Mouse (Mus musculus) adrenal gland, postnatal 25 days (tissue): ENCODE measurements around the gene 2410137M14Rik. TPM values are rescaled to one million over a fixed set of nuclear protein-coding genes. Genes with fewer than 3 reads are reported as not detected.
"Not testable (repeated sequence)": the region's sequence is repeated elsewhere in the genome, so short reads cannot be mapped to it uniquely, and the experiment has no call there.

Experiments used
- DNase-seq: peaks from one replicate; pipeline ENCODE4 v3.0.0; 2021; ENCODE audit warnings: mixed read lengths
- total RNA-seq: library from RNA; stranded (reverse); gene quantifications from 2 replicates; pipeline ENCODE4 v1.2.3, GENCODE M21; 2021

Gene 2410137M14Rik
- total RNA-seq, 1 experiment from 2014 or later = not detected

DNA sequence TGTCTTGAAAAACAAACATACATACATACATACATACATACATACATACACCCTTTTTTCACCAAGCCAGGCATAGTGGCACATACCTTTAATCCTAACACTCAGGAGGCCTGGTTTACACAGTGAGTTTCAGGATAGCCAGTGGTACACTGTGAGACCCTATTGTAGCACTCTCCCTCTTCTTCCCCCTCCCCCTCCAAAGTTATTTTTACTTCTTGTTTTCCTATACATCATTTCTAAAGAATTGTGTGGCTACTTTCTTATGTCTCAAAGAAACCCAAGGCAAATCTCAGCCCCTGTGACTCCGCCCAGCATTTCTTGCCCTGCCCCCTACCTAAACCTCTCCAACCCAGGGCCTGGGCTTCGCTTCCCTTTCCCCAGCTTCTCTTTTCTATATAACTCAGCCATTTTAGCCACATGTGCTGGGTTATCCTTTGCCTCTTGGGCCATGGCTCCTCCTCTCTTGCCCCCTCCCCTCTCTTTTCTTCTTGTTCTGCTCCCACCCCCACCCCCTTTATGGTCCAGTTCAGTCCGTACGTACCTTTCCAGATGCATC lies 12.8 kb upstream of the 2410137M14Rik start:
- no peak for DNase-seq

DNA sequence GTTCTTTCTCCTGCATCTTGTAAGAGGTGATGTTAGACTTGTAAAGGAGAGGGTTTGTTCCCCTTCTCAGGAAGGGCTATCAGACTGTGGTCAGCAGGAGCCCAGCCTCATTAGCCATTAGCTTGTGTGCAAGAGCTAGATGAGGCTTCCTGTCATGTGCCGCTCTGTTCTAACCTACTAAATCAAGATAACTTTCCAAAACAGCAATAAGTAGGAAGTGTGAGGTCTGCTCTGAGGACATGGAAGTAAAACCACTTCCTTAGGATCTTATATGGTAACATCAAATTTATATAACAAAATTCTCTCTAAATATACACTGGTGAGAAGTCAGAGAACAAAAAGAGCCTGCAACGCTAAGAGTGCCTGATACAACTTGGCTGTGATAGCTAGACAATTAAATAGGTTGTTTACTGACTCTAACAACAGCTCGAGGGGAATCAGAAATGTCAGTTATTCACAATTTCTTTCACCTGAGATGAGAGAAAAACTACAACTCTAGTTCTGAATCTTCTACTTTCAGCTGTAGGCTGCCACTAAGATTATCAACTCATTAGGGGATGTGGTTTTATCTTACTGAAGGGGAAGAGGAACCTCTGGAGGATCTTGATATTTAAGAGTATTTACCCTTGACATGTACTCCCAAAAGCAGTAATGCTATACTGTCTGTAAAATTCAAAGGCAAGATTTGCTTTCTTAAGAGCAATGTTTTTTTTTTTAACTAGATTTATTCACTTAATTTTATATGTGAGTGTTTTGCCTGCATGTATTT lies 11.5 kb upstream of the 2410137M14Rik start:
- no peak for DNase-seq

DNA sequence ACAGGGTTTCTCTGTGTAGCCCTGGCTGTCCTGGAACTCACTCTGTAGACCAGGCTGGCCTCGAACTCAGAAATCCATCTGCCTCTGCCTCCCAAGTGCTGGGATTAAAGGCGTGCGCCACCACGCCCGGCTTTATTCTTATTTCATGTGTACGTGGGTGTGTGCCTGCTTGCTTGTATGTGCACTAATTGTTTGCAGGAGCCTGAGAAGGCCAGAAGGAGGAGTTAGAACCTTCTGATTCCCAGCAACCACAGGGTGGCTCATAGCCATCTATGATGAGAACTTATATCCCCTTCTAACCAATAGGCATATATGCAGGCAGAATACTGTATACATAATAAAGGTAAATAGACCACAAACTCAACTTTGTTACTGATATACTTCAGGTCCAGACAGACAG lies 9.6 kb upstream of the 2410137M14Rik start:
- DNase-seq = not testable (repeated sequence)

DNA sequence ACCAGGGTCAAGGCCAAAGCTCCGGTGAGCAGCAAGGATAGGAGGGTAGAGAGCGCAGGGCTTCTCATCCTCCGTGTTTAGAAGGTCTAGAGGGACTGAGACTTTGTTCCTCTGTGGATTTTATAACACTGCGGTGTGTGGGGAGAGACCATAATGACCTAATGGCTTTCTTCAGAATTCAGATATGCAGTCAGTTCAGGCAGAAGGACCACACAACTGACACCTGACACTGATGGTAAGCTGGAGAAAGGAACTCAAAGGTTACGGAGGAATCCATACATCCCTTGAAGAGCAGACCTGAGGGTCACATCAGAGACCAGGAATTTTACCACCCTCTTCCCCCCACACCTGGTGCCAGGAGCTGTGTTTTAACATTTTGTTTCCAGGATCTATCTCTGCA lies 8.4 kb upstream of the 2410137M14Rik start, which contains the start of gene H2-M5:
TSS of gene H2-M5 (minus strand) at position 101 of the 400 bp plus-strand sequence.
- DNase-seq = no peak

DNA sequence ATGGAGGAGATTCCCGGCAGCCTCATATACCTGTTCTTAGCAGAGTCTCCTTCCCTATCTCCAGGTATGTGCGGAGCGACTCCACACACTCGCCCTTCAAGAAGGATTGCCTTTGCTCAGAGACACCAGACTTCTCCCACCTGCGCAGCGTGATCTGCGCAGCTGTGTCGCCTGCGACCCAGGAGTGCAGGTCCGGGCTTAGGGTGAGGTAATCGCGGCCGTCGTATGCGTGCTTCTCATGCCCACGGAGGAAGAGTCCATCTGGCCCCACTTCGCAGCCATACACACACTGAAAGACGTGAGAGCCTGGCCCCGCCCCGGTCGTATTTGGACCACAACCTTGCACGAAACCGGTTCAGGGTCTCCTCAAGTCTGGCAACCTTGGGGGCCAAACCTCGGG lies 7.4 kb upstream of the 2410137M14Rik start:
- DNase-seq = no peak

DNA sequence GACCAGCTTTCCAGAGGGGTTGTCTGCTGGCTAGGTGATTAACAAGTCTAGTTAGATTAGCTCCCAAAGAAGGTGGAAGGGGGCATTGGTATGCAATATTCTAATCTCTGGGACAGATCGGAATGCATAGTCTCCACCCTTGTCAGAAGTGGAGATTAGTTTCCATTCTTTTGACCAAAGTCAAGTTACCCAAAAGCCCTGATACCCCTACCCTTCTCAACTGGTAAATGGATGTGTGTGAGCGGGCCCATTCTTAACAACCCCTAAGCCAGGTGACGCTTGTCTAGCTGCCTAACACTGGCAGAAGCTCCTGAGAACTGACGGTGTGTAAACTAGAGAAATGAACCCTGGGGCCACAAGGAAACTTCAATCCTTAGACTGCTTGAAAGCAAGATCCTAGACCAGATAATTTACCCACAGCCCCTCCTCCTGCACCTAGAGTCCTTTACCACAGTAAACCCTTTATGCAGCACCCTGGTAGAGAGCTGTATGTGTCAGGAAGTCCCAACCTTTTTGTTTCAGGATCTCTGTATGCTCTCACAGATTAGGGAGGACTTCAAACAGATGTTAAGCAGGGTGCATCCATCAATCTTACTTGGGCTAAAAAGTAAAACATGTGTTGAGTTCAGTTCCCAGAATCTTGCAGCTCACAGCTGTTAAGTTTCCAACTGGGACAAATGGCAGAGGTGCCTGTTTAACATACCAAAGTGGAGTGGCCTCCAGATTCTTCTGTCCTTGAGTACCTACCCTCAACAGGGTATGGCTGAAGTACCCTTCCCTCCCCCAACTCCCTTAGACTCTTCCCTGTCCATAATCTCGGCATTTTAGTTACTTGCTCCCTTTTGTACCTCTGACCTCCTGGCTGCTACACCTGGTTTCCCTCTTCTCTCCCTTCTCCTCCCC lies 1.5 kb upstream of the 2410137M14Rik start:
- DNase-seq = no peak

- DNase-seq = no peak
These were observed 808 bp upstream of the 2410137M14Rik start for GRCm38 (mm10) chr17:36981845-36982244.

GRCm38 (mm10) chr17:36973271-36973787 lies 7.7 kb downstream of the 2410137M14Rik start:
- DNase-seq = no peak

DNA sequence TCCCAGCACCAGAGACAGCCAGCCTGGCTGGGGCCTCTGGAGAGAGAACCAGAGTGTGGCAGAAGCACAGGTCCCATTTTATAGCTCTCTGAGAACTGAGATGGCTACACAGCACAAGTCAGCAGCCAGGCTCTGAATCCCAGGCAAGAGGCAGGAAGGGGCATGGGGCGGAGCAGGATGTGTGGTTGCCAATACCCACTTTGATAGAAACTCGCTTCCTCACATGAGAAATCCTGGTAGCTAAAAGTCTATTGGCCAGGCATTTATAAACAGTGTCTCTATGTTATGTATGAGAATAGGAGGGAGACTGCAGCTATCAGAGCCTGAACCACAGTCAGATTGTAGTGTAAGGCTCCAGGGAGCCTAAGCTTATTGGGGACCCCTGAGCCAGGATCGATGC lies 8.2 kb downstream of the 2410137M14Rik start:
- no peak for DNase-seq

- DNase-seq = no peak
These were observed 9.7 kb downstream of the 2410137M14Rik start for GRCm38 (mm10) chr17:36971172-36971850.

- no peak for DNase-seq
These were observed 10.6 kb downstream of the 2410137M14Rik start for GRCm38 (mm10) chr17:36970316-36970890.

GRCm38 (mm10) chr17:36966875-36967274 lies 14.2 kb downstream of the 2410137M14Rik start:
- DNase-seq = no peak

GRCm38 (mm10) chr17:36961125-36961524 lies 19.9 kb downstream of the 2410137M14Rik start:
- DNase-seq = no peak

DNA sequence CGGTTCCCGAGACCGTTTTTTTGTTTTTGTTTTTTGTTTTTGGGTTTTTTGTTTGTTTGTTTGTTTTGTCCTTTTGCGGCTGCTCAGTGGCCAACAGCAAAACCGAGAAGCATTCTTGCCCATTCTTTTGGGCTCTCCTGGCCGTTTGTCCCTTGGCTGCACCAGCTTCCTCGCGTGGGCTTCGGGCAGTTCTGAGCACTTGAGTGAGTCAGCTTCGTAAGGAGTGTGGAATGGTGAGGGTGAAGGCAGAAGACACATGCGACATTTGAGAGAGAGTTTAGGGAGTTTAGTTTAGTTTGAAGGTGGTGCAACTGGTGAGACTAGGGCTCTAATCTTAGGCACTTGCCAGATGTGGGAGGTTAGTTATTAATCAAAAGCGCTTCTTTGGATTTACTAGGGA lies 22.2 kb downstream of the 2410137M14Rik start:
- DNase-seq = no peak

DNA sequence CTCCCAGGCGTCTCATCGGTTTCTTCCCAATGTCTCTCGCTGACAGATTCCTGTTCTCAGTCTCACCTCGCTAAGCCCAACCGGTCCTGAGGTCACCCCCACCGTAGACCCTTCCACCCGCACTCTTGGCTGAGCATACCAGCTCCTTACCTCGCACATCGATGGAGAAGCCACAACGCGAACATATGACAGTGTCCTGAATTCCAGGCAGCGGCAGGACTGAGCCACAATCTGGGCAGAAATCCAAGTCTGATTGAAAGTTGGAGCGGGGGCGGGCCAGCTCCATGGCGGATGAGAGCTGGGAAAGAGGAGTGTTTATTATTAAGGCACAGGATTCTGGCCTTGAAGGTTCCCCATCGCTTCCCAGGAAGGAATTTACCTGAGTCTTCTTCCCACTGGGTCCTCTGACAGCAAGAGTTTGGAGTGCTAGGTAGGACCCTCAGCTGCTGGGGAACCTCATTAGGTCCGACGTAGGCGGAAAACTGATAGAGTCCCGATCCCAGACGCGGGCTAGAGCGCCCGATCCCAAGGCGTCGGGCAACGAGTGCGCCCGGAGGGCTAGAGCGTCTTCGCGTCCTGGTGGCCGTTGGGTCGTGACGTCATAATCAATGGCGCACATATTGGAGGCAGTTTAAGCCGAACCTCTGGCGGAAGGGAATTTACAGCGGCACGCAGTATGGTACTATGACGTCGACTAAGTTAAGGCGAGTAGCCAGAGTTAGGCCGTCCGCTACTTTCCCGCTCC lies 22.9 kb downstream of the 2410137M14Rik start, which contains the start of the genes Znrd1 and Znrd1as:
TSS of gene Znrd1 (minus strand) at position 561 of the 745 bp plus-strand sequence.
TSS of gene Znrd1as (plus strand) at position 594 of the 745 bp plus-strand sequence.
- DNase-seq = peak; percentile 90

DNA sequence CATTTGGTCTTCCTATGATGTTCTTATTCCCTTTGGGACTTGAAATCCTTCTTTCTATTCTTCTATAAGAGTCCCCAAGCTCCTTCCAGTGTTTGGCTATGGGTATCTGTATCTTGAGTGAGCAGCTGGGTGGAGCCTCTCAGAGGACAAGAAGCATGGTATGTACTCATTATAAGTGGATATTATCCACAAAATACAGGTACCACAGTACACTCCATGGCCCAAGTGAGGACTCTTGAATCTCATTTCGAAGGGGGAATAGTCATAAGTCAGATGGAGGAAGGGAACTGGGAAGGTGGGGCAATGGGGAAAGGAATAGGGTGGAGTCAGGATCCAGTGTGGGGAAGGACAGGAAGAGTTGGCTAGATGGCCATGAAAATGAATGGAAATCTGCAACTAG lies 28.0 kb downstream of the 2410137M14Rik start:
- DNase-seq = no peak

- DNase-seq = no peak
These were observed 28.4 kb downstream of the 2410137M14Rik start for GRCm38 (mm10) chr17:36952631-36953030.

DNA sequence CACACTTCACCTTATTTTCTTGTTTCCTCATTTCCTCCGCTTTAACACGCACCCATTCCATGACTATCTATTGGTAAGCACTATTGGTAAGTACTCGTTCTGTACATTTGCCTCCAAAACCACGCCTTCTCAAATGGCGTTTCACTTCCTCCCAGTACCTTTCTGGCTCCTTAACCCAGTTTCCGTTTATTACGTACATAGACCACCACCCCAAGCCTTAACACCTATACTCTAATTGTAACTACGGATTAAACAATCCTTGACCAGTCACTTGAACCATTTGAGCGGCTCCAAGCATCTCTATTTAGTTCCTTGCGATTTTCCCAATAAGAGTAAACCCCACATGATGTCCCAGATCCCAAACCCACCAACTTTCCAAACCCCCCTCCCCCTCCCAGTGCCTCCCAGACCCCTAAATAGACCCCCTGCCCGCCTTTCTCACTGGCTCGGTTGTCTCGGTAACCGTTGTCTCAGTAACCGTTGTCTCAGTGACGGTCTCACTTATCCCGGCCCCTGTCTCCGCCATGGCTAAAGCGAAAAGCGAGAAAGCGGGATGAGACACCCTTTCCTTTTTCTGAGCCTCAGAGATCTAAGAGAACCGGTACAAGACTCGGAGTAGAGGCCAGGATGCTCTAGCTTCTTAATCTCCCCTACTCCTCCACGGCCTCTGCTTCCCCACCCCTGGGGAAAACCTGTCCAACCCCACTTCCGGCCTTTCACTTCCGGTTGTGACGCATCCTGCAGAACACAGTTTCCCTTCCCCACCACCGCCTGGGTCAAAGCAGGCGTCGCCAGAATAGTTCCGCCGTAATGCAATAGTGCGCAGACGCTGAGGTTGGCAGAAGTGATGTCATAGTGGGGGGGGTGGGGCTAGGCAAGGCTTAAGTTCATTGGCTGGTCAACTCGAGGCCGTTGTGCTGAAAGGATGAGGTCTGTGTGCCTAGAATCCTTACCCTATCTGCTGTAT lies 29.8 kb downstream of the 2410137M14Rik start, which contains the start of gene Ppp1r11:
TSS of gene Ppp1r11 (minus strand) at position 761 of the 967 bp plus-strand sequence.
- peak; percentile 94 for DNase-seq

GRCm38 (mm10) chr17:36949265-36949664 lies 31.8 kb downstream of the 2410137M14Rik start:
- no peak for DNase-seq
